Mouse (Mus musculus): ENCODE data around the gene Zscan10. TPM values are rescaled to one million over a fixed set of nuclear protein-coding genes. Genes with fewer than 3 reads are reported as not detected.
A peak's percentile ranks its signal among the peaks of the same experiment; 100 is the strongest.

The Zscan10 gene
- polyA plus RNA-seq (2015; fragmentation: Nextera tagmentation; extraction: Ambion mirVana) = 0.15 TPM in 1 of 2 replicates, not detected in the other

- Histone ChIP-seq H3K9ac (ENCODE audit: low read length) (peak within 1 kb of the TSS; percentile 90), H3K4me3 (replicated peaks; ENCODE audit: low read length) (peak within 1 kb of the TSS; percentile 55), H3K27me3 (ENCODE audit: control insufficient read depth, insufficient read depth, low read length) (no peaks in the 10 kb centered on the region), H3K27ac (ENCODE audit: low read length) (peak within 1 kb of the TSS; percentile 98), H3K36me3 (ENCODE audit: control insufficient read depth, insufficient read depth, low read length) (no peaks in the 10 kb centered on the region), H3K4me1 (ENCODE audit: control insufficient read depth, insufficient read depth, low read length) (peaks cover 8% of the 10 kb centered on the region; the same call in 1 of the 2 replicates), H3K4me2 (ENCODE audit: low read depth, low read length) (peak within 1 kb of the TSS; percentile 88), H3K9me3 (replicated peaks; ENCODE audit: control insufficient read depth, low read length) (no peaks in the 10 kb centered on the region)
- WGBS = 62% methylated on average over 15 of the region's 15 CpGs
- no peak for ATAC-seq (ENCODE audit: insufficient read depth, low FRiP score)
Measured at GRCm38 (mm10) chr17:23600641-23601622, at the start of gene Zscan10. Gene Zscan10 (plus strand): TSS chr17:23600856.

GRCm38 (mm10) chr17:23550856-23551255 is 49.8 kb upstream of the Zscan10 start:
- Histone ChIP-seq H3K9ac (ENCODE audit: low read length) (peak overlapping the region; percentile 77), H3K27ac (ENCODE audit: low read length) (peak overlapping the region; percentile 93), H3K27me3 (ENCODE audit: control insufficient read depth, insufficient read depth, low read length) (no peaks in the 10 kb centered on the region), H3K4me1 (ENCODE audit: control insufficient read depth, insufficient read depth, low read length) (peaks cover 9% of the 10 kb centered on the region), H3K36me3 (ENCODE audit: control insufficient read depth, insufficient read depth, low read length) (no peaks in the 10 kb centered on the region), H3K4me3 (replicated peaks; ENCODE audit: low read length) (peak overlapping the region; percentile 59), H3K4me2 (ENCODE audit: low read depth, low read length) (peak overlapping the region; percentile 66), H3K9me3 (replicated peaks; ENCODE audit: control insufficient read depth, low read length) (no peaks in the 10 kb centered on the region)
- WGBS = 1% methylated on average over 15 of the region's 15 CpGs
- no peak for ATAC-seq (ENCODE audit: insufficient read depth, low FRiP score)

DNA sequence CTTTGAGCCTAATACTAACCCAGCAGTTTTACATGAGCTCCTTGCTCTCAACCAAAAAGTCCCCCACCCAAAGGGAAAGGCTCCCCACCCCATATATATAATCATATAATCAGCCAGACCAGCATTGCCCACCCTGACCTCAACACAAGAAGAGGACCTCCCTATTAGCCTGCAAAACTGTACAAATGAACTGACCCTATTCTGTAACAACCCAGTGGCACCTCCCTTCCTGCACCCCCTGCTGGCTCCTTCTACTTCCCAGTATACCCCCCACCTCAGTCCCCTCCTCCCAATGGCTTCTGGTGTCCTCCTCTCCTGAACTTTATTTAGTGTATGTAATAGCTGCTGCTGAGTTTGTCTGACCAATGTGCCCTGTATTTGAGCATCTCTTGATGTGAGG is 49.2 kb upstream of the Zscan10 start:
- no peak for ATAC-seq (ENCODE audit: insufficient read depth, low FRiP score)
- peak overlapping the region; percentile 93; the same call in 1 of the 2 replicates for H3K27ac ChIP-seq (ENCODE audit: low read length)

GRCm38 (mm10) chr17:23551963-23552362 is 48.7 kb upstream of the Zscan10 start:
- no peak overlapping the region for H3K4me2 ChIP-seq (ENCODE audit: low read depth, low read length)
- H3K27ac ChIP-seq (ENCODE audit: low read length) = no peak overlapping the region
- H3K36me3 ChIP-seq (ENCODE audit: control insufficient read depth, insufficient read depth, low read length) = 0 out of 2 replicates have a peak, but pooled peaks cover 2% of the 10 kb centered on the region
- H3K4me3 ChIP-seq (replicated peaks; ENCODE audit: low read length) = no peak overlapping the region
- no peak overlapping the region for H3K9ac ChIP-seq (ENCODE audit: low read length)
- WGBS = 59% methylated on average over 5 of the region's 5 CpGs
- no peaks in the 10 kb centered on the region for H3K27me3 ChIP-seq (ENCODE audit: control insufficient read depth, insufficient read depth, low read length)
- ATAC-seq (ENCODE audit: insufficient read depth, low FRiP score) = no peak
- H3K9me3 ChIP-seq (replicated peaks; ENCODE audit: control insufficient read depth, low read length) = no peaks in the 10 kb centered on the region
- peaks cover 9% of the 10 kb centered on the region for H3K4me1 ChIP-seq (ENCODE audit: control insufficient read depth, insufficient read depth, low read length)

More for the DNA sequence above, 49.2 kb upstream of the Zscan10 start:
- peak overlapping the region; percentile 77 for H3K9ac ChIP-seq (ENCODE audit: low read length)
- H3K9me3 ChIP-seq (replicated peaks; ENCODE audit: control insufficient read depth, low read length) = no peaks in the 10 kb centered on the region
- peak overlapping the region; percentile 59 for H3K4me3 ChIP-seq (replicated peaks; ENCODE audit: low read length)
- no peaks in the 10 kb centered on the region for H3K27me3 ChIP-seq (ENCODE audit: control insufficient read depth, insufficient read depth, low read length)
- H3K36me3 ChIP-seq (ENCODE audit: control insufficient read depth, insufficient read depth, low read length) = no peaks in the 10 kb centered on the region
- H3K4me2 ChIP-seq (ENCODE audit: low read depth, low read length) = peak overlapping the region; percentile 66
- peaks cover 9% of the 10 kb centered on the region for H3K4me1 ChIP-seq (ENCODE audit: control insufficient read depth, insufficient read depth, low read length)

GRCm38 (mm10) chr17:23552896-23553633 is 47.6 kb upstream of the Zscan10 start:
- H3K4me1 ChIP-seq (ENCODE audit: control insufficient read depth, insufficient read depth, low read length) = peaks cover 9% of the 10 kb centered on the region
- H3K27ac ChIP-seq (ENCODE audit: low read length) = no peak overlapping the region
- no peak overlapping the region for H3K9ac ChIP-seq (ENCODE audit: low read length)
- H3K9me3 ChIP-seq (replicated peaks; ENCODE audit: control insufficient read depth, low read length) = no peaks in the 10 kb centered on the region
- WGBS = 83% methylated on average over 8 of the region's 8 CpGs
- no peak for ATAC-seq (ENCODE audit: insufficient read depth, low FRiP score)
- H3K36me3 ChIP-seq (ENCODE audit: control insufficient read depth, insufficient read depth, low read length) = 0 out of 2 replicates have a peak, but pooled peaks cover 3% of the 10 kb centered on the region
- H3K27me3 ChIP-seq (ENCODE audit: control insufficient read depth, insufficient read depth, low read length) = no peaks in the 10 kb centered on the region
- H3K4me2 ChIP-seq (ENCODE audit: low read depth, low read length) = no peak overlapping the region
- H3K4me3 ChIP-seq (replicated peaks; ENCODE audit: low read length) = no peak overlapping the region

- no peak for ATAC-seq (ENCODE audit: insufficient read depth, low FRiP score)
- 55% methylated on average over 1 of the region's 1 CpGs for WGBS
- no peaks in the 10 kb centered on the region for H3K9me3 ChIP-seq (replicated peaks; ENCODE audit: control insufficient read depth, low read length)
Measured at GRCm38 (mm10) chr17:23553634-23554120, 47.0 kb upstream of the Zscan10 start.

DNA sequence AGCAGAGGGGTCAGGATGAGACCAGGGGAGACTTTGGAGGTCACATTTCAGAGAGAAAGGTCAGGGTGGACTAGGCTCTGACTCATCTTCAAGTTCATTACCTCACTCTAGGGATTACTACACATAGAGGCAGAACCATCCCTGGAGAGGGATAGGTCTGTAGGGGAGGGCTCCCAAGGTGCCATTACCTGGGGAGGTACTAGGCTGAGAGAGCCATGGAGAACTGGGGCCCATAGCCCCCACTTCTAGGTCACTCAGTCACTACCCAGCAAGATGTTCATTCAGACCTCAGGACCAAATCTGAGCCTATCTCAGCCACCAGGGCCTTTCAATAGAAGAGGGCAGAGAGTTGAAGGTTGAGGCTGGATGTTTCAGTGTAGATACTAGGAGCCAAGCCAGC is 46.3 kb upstream of the Zscan10 start:
- H3K9me3 ChIP-seq (replicated peaks; ENCODE audit: control insufficient read depth, low read length) = no peaks in the 10 kb centered on the region
- no peak overlapping the region for H3K27ac ChIP-seq (ENCODE audit: low read length)
- peaks cover 6% of the 10 kb centered on the region for H3K4me1 ChIP-seq (ENCODE audit: control insufficient read depth, insufficient read depth, low read length)
- no peaks in the 10 kb centered on the region for H3K27me3 ChIP-seq (ENCODE audit: control insufficient read depth, insufficient read depth, low read length)
- 0 out of 2 replicates have a peak, but pooled peaks cover 3% of the 10 kb centered on the region for H3K36me3 ChIP-seq (ENCODE audit: control insufficient read depth, insufficient read depth, low read length)
- H3K9ac ChIP-seq (ENCODE audit: low read length) = no peak overlapping the region
- no peak overlapping the region for H3K4me2 ChIP-seq (ENCODE audit: low read depth, low read length)
- no peak for ATAC-seq (ENCODE audit: insufficient read depth, low FRiP score)
- H3K4me3 ChIP-seq (replicated peaks; ENCODE audit: low read length) = no peak overlapping the region

More at GRCm38 (mm10) chr17:23553634-23554120, 47.0 kb upstream of the Zscan10 start:
- Histone ChIP-seq H3K27ac (ENCODE audit: low read length) (no peak overlapping the region), H3K4me1 (ENCODE audit: control insufficient read depth, insufficient read depth, low read length) (peaks cover 9% of the 10 kb centered on the region), H3K9ac (ENCODE audit: low read length) (no peak overlapping the region), H3K36me3 (ENCODE audit: control insufficient read depth, insufficient read depth, low read length) (0 out of 2 replicates have a peak, but pooled peaks cover 3% of the 10 kb centered on the region), H3K4me3 (replicated peaks; ENCODE audit: low read length) (no peak overlapping the region), H3K27me3 (ENCODE audit: control insufficient read depth, insufficient read depth, low read length) (no peaks in the 10 kb centered on the region), H3K4me2 (ENCODE audit: low read depth, low read length) (no peak overlapping the region)

GRCm38 (mm10) chr17:23555243-23555916 is 45.3 kb upstream of the Zscan10 start:
- H3K4me2 ChIP-seq (ENCODE audit: low read depth, low read length) = no peak overlapping the region
- no peak overlapping the region for H3K9ac ChIP-seq (ENCODE audit: low read length)
- no peaks in the 10 kb centered on the region for H3K9me3 ChIP-seq (replicated peaks; ENCODE audit: control insufficient read depth, low read length)
- no peak overlapping the region for H3K4me3 ChIP-seq (replicated peaks; ENCODE audit: low read length)
- no peak for ATAC-seq (ENCODE audit: insufficient read depth, low FRiP score)
- H3K27ac ChIP-seq (ENCODE audit: low read length) = no peak overlapping the region
- 0 out of 2 replicates have a peak, but pooled peaks cover 3% of the 10 kb centered on the region for H3K36me3 ChIP-seq (ENCODE audit: control insufficient read depth, insufficient read depth, low read length)
- WGBS = 58% methylated on average over 7 of the region's 7 CpGs
- H3K4me1 ChIP-seq (ENCODE audit: control insufficient read depth, insufficient read depth, low read length) = peaks cover 6% of the 10 kb centered on the region
- no peaks in the 10 kb centered on the region for H3K27me3 ChIP-seq (ENCODE audit: control insufficient read depth, insufficient read depth, low read length)
